Mouse (Mus musculus) neural tube, embryonic 11.5 days (tissue): Measurements from ENCODE around the gene Gm36028. TPM values are rescaled to one million over a fixed set of nuclear protein-coding genes. Genes with fewer than 3 reads are reported as not detected.

Experiments
- ATAC-seq: fragments of 200-750 bp; cut with Nextera tagmentation; 2 replicates; pipeline ENCODE4 v1.8.0; 2017; ENCODE audit warnings: moderate number of reproducible peaks, mild to moderate bottlenecking, moderate TSS enrichment, moderate library complexity; ENCODE audit not compliant: insufficient read depth, low FRiP score, low TSS enrichment
- DNase-seq: peaks from one replicate; pipeline ENCODE4 v3.0.0-alpha.2; 2015; ENCODE audit warnings: low spot score
- H3K27ac ChIP-seq: fragments of 300-500 bp; sonication (generic); 2 replicates; pipeline ENCODE4 v1.5.1; 2014; ENCODE audit warnings: low read depth, mild to moderate bottlenecking, low read length
- H3K27me3 ChIP-seq: fragments of 300-500 bp; sonication (generic); 2 replicates; pipeline ENCODE4 v1.6.1; 2014; ENCODE audit warnings: mild to moderate bottlenecking, low read length, mixed read lengths; ENCODE audit not compliant: control insufficient read depth, insufficient read depth
- H3K36me3 ChIP-seq: fragments of 300-500 bp; sonication (generic); 2 replicates; pipeline ENCODE4 v1.6.1; 2014; ENCODE audit warnings: mild to moderate bottlenecking, low read length, moderate library complexity, mixed read lengths; ENCODE audit not compliant: control insufficient read depth, insufficient read depth
- H3K4me1 ChIP-seq: fragments of 300-500 bp; sonication (generic); 2 replicates; pipeline ENCODE4 v1.6.1; 2014; ENCODE audit warnings: low read length, mixed read lengths; ENCODE audit not compliant: control insufficient read depth, insufficient read depth
- H3K4me2 ChIP-seq: fragments of 300-500 bp; sonication (generic); 2 replicates; pipeline ENCODE4 v1.6.1; 2014; ENCODE audit warnings: low read depth, mild to moderate bottlenecking, moderate library complexity
- H3K4me3 ChIP-seq: fragments of 300-500 bp; sonication (generic); 2 replicates; pipeline ENCODE4 v1.5.1; 2014; ENCODE audit warnings: low read depth, low read length
- H3K9ac ChIP-seq: fragments of 300-500 bp; sonication (generic); 2 replicates; pipeline ENCODE4 v1.6.1; 2014; ENCODE audit warnings: mild to moderate bottlenecking, low read length
- H3K9me3 ChIP-seq: fragments of 300-500 bp; sonication (generic); 2 replicates; pipeline ENCODE4 v1.6.1; 2016; ENCODE audit warnings: low read length; ENCODE audit not compliant: control insufficient read depth
- WGBS: fragments of 180-500 bp; shearing (Covaris S2); extraction: QIAGEN DNeasy Blood & Tissue Kit; methylation state at CpG from one replicate; pipeline ENCODE4 v1.1.7; 2014; 5-methylcytosine and 5-hydroxymethylcytosine counted together
- polyA plus RNA-seq: library from polyadenylated mRNA; unstranded; fragments of >200 nt; fragmentation: Nextera tagmentation; extraction: Ambion mirVana; gene quantifications from 2 replicates; pipeline ENCODE4 v1.2.1, GENCODE M21; 2014

The Gm36028 gene
- polyA plus RNA-seq = not detected in 2 replicates

- no peak within 1 kb of the TSS for H3K27ac ChIP-seq
- H3K4me1 ChIP-seq = no peaks in the 10 kb centered on the region
- DNase-seq = no peak
- no peak within 1 kb of the TSS for H3K4me3 ChIP-seq
- no peak within 1 kb of the TSS for H3K4me2 ChIP-seq
- no peak for ATAC-seq
- H3K27me3 ChIP-seq = no peaks in the 10 kb centered on the region
- H3K36me3 ChIP-seq = no peaks in the 10 kb centered on the region
- no peaks in the 10 kb centered on the region for H3K9me3 ChIP-seq
- 90% methylated on average over 7 of the region's 7 CpGs for WGBS
- H3K9ac ChIP-seq = no peak within 1 kb of the TSS
These were observed at the start of gene Gm36028 for GRCm38 (mm10) chr16:37861029-37861428. Gm36028 (minus strand) TSS chr16:37861146.

- no peak overlapping the region for H3K4me3 ChIP-seq
- no peaks in the 10 kb centered on the region for H3K27me3 ChIP-seq
- H3K36me3 ChIP-seq = no peaks in the 10 kb centered on the region
- no peak overlapping the region for H3K4me2 ChIP-seq
- H3K9me3 ChIP-seq = no peaks in the 10 kb centered on the region
- no peak overlapping the region for H3K9ac ChIP-seq
- H3K27ac ChIP-seq = no peak overlapping the region
- WGBS = 96% methylated on average over 3 of the region's 3 CpGs
- no peak for DNase-seq
- no peak for ATAC-seq
- H3K4me1 ChIP-seq = no peaks in the 10 kb centered on the region
These were observed 45.5 kb upstream of the Gm36028 start for GRCm38 (mm10) chr16:37906456-37906855.

DNA sequence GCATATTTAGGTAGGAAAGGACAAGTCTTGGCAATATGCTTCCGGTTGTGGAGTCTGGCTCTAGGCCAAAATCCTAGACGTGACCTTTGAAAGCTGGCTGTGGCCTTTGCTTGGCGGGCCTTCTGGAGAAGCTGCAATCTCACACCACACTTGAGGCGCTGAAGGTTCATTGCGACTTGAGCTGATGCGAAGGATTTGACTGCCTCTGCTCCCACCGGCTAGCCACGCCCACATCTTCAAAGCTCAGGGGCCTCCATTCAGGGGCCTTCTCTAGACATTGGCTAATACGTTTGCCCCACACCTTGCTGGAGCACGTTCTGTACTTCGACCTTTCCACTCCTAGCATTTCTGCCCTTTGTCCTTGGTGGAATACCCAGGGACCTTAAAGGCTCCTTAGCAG is 40.4 kb upstream of the Gm36028 start:
- no peak overlapping the region for H3K4me3 ChIP-seq
- no peaks in the 10 kb centered on the region for H3K27me3 ChIP-seq
- H3K27ac ChIP-seq = no peak overlapping the region
- no peak overlapping the region for H3K4me2 ChIP-seq
- H3K4me1 ChIP-seq = no peaks in the 10 kb centered on the region
- WGBS = 44% methylated on average over 11 of the region's 11 CpGs
- no peak overlapping the region for H3K9ac ChIP-seq
- no peak for DNase-seq
- H3K9me3 ChIP-seq = no peaks in the 10 kb centered on the region
- no peak for ATAC-seq
- H3K36me3 ChIP-seq = no peaks in the 10 kb centered on the region

- Histone ChIP-seq H3K4me2 (no peak overlapping the region), H3K4me3 (no peak overlapping the region), H3K36me3 (no peaks in the 10 kb centered on the region), H3K9me3 (no peaks in the 10 kb centered on the region), H3K4me1 (no peaks in the 10 kb centered on the region), H3K9ac (no peak overlapping the region), H3K27ac (no peak overlapping the region), H3K27me3 (no peaks in the 10 kb centered on the region)
- ATAC-seq (no peak), DNase-seq (no peak)
- 27% methylated on average over 2 of the region's 2 CpGs for WGBS
These were observed 38.4 kb upstream of the Gm36028 start for GRCm38 (mm10) chr16:37899357-37899756.

GRCm38 (mm10) chr16:37898790-37899189 is 37.8 kb upstream of the Gm36028 start:
- Histone ChIP-seq H3K4me1 (no peaks in the 10 kb centered on the region), H3K27me3 (no peaks in the 10 kb centered on the region), H3K9me3 (no peaks in the 10 kb centered on the region), H3K36me3 (no peaks in the 10 kb centered on the region), H3K4me3 (no peak overlapping the region), H3K27ac (no peak overlapping the region), H3K4me2 (no peak overlapping the region), H3K9ac (no peak overlapping the region)
- 74% methylated on average over 5 of the region's 5 CpGs for WGBS
- no peak for ATAC-seq
- no peak for DNase-seq

DNA sequence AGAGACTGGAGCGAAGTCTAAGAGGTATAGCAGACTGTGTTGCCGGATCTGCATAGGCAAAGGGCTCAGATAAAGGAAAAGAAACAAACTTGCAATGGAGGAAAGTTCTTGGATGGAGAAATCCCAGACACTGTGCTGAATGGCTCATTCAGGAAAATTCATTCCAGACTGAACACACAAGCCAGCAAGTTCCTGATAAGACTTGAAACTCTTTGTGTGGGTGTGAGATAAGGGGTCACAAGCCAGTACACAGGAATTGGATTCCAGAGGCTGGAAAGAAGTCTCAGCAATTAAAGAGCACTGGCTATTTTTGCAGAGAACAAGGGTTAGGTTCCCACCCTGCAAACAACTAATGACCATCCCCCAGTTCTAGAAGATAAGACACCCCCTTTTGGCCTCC is 33.0 kb upstream of the Gm36028 start:
- no peak for ATAC-seq
- Histone ChIP-seq H3K4me2 (no peak overlapping the region), H3K9me3 (no peaks in the 10 kb centered on the region), H3K27ac (no peak overlapping the region), H3K4me1 (no peaks in the 10 kb centered on the region), H3K36me3 (no peaks in the 10 kb centered on the region), H3K4me3 (no peak overlapping the region), H3K9ac (no peak overlapping the region), H3K27me3 (no peaks in the 10 kb centered on the region)
- no peak for DNase-seq
- 93% methylated on average over 2 of the region's 2 CpGs for WGBS

- Histone ChIP-seq H3K9ac (no peak overlapping the region), H3K36me3 (no peaks in the 10 kb centered on the region), H3K4me2 (no peak overlapping the region), H3K4me3 (no peak overlapping the region), H3K27ac (no peak overlapping the region), H3K4me1 (no peaks in the 10 kb centered on the region), H3K27me3 (no peaks in the 10 kb centered on the region), H3K9me3 (no peaks in the 10 kb centered on the region)
- no peak for ATAC-seq
- WGBS = 72% methylated on average over 6 of the region's 6 CpGs
- DNase-seq = no peak
These were observed 32.4 kb upstream of the Gm36028 start for GRCm38 (mm10) chr16:37893381-37893780.

GRCm38 (mm10) chr16:37892667-37893066 is 31.7 kb upstream of the Gm36028 start:
- 32% methylated on average over 2 of the region's 2 CpGs for WGBS
- no peaks in the 10 kb centered on the region for H3K9me3 ChIP-seq
- no peaks in the 10 kb centered on the region for H3K4me1 ChIP-seq
- H3K9ac ChIP-seq = no peak overlapping the region
- no peak overlapping the region for H3K27ac ChIP-seq
- no peak overlapping the region for H3K4me2 ChIP-seq
- H3K36me3 ChIP-seq = no peaks in the 10 kb centered on the region
- no peak overlapping the region for H3K4me3 ChIP-seq
- DNase-seq (no peak), ATAC-seq (no peak)
- H3K27me3 ChIP-seq = no peaks in the 10 kb centered on the region

DNA sequence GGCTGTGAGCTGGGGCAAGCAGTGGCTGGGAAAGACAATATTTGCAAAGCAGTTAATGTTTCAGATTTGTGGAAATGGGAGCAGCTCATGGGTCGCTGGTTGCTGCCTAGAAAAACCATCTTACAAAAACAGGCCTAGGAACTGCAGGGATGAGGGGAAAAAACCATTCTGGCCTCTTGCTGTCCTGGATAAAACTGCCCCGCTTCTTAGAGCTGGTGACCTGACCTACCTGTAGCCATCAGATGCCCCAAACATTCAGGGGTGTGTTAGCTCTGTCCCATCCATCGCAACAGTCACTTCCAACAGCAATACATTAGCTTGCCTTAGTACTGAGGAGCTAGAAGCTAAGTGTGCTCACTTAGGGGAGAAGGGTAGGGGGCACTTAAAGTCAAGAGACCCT is 28.0 kb upstream of the Gm36028 start:
- 85% methylated on average over 3 of the region's 3 CpGs for WGBS
- H3K27me3 ChIP-seq = no peaks in the 10 kb centered on the region
- ATAC-seq (no peak), DNase-seq (no peak)
- no peak overlapping the region for H3K4me3 ChIP-seq
- no peak overlapping the region for H3K4me2 ChIP-seq
- H3K9ac ChIP-seq = no peak overlapping the region
- H3K27ac ChIP-seq = no peak overlapping the region
- H3K4me1 ChIP-seq = no peaks in the 10 kb centered on the region
- no peaks in the 10 kb centered on the region for H3K9me3 ChIP-seq
- no peaks in the 10 kb centered on the region for H3K36me3 ChIP-seq
